ENCODE assay signal across 27 mouse cellular contexts in genomic region chr2:173267562-173267961, GRCm38 (mm10). TPM values are rescaled to one million over a fixed set of nuclear protein-coding genes. Genes with fewer than 3 reads are reported as not detected.
A peak's percentile ranks its signal among the peaks of the same experiment; 100 is the strongest.
DNase-seq lines count a peak whose midpoint lies in the region; TF ChIP-seq lines count a peak whose summit lies in the region.
"Had no signal": no experiment of that assay in that cellular context is flagged by ENCODE, and none has a peak within 500 bp of the region (broad histone marks: within the 10 kb centered on the region; RNA-seq: fewer than 3 reads in every experiment).

No protein-coding gene starts in this region.

- peak overlapping the region; percentile 88 for H3K4me2 ChIP-seq in myocyte (ENCODE audit: low read depth)
- H3K4me2 ChIP-seq: embryonic facial prominence, embryonic 12.5 days; embryonic facial prominence, embryonic 15.5 days; forebrain, embryonic 13.5 days; heart, embryonic 11.5 days; hindbrain, embryonic 13.5 days had no signal

- peaks cover 100% of the 10 kb centered on the region for H3K4me1 ChIP-seq in E14TG2a.4 (replicated peaks; ENCODE audit: low read depth, low read length)

- H3K36me3 ChIP-seq in C2C12 (ENCODE audit: control insufficient read depth, insufficient read depth), result peaks cover 45% of the 10 kb centered on the region
- peaks cover 49% of the 10 kb centered on the region for H3K36me3 ChIP-seq in E14TG2a.4 (ENCODE audit: insufficient read depth, low read length)
- H3K36me3 ChIP-seq in myocyte (ENCODE audit: control insufficient read depth, insufficient read depth), result no peaks in the 10 kb centered on the region
- H3K36me3 ChIP-seq: embryonic facial prominence, embryonic 15.5 days; G1E; hindbrain, embryonic 10.5 days; hindbrain, embryonic 13.5 days had no signal

- H3K9me3 ChIP-seq in E14TG2a.4 (ENCODE audit: low read length), result no peaks in the 10 kb centered on the region
- H3K9me3 ChIP-seq: embryonic facial prominence, embryonic 12.5 days; embryonic facial prominence, embryonic 15.5 days; forebrain, embryonic 13.5 days; hindbrain, embryonic 10.5 days; hindbrain, embryonic 13.5 days had no signal

- H3K4me3 ChIP-seq in C2C12 (ENCODE audit: insufficient read depth, poor library complexity, severe bottlenecking), result peak overlapping the region; percentile 14
- H3K4me3 ChIP-seq in E14TG2a.4 (replicated peaks; ENCODE audit: low read length), result peak overlapping the region; percentile 29; the same call in 1 of the 2 replicates
- H3K4me3 ChIP-seq in myocyte, result peak overlapping the region; percentile 1
- H3K4me3 ChIP-seq: embryonic facial prominence, embryonic 12.5 days; embryonic facial prominence, embryonic 15.5 days; erythroblast, embryonic 14.5 days; forebrain, embryonic 13.5 days; hindbrain, embryonic 10.5 days; hindbrain, embryonic 13.5 days had no signal

- H3ac ChIP-seq in C2C12 (ENCODE audit: control insufficient read depth, insufficient read length, low read depth), result peak overlapping the region; percentile 55
- H3ac ChIP-seq in myocyte (ENCODE audit: control insufficient read depth, insufficient read length), result no peak overlapping the region

- no peak for TF ChIP-seq CTCF in C2C12 (IDR thresholded peaks at IDR 0.05; ENCODE audit: control insufficient read depth, insufficient read depth, insufficient read length)
- no peak for TF ChIP-seq CTCF in E14TG2a.4 (conservative IDR thresholded peaks at IDR 0.05; ENCODE audit: low read length)

- peak; percentile 22 for TF ChIP-seq POLR2A in myocyte (IDR thresholded peaks at IDR 0.05; ENCODE audit: insufficient read length, low read depth)

- no peaks in the 10 kb centered on the region for H3K27me3 ChIP-seq in C2C12 (ENCODE audit: control insufficient read depth, insufficient read depth, insufficient read length)
- H3K27me3 ChIP-seq in E14TG2a.4 (ENCODE audit: insufficient read depth, low read length), result no peaks in the 10 kb centered on the region
- H3K27me3 ChIP-seq in myocyte (ENCODE audit: control insufficient read depth, insufficient read depth, insufficient read length), result no peaks in the 10 kb centered on the region
- H3K27me3 ChIP-seq: embryonic facial prominence, embryonic 12.5 days; embryonic facial prominence, embryonic 15.5 days; forebrain, embryonic 13.5 days; hindbrain, embryonic 13.5 days; Patski had no signal

- H3K79me3 ChIP-seq in C2C12 (ENCODE audit: low read depth), result peaks cover 81% of the 10 kb centered on the region

- intact Hi-C loops in left cerebral cortex, postnatal 36 days (cut with DNase I), result no loop called here

- DNase-seq in retina, postnatal 1 day, result peak; percentile 35
- DNase-seq in retina, embryonic 14.5 days (ENCODE audit: low spot score), result no peak
- DNase-seq in left cerebral cortex, postnatal 36 days (ENCODE audit: low spot score in 2 of 2), result no peak
- DNase-seq: adrenal gland, postnatal 10 days; adrenal gland, postnatal 36 days; cerebellum, adult 11 months; cerebellum, adult 2 months; cerebellum, adult 9-11 months; cerebellum, postnatal 25 days; gastrocnemius, postnatal 10 days; gastrocnemius, postnatal 36 days had no signal

- H3K79me2 ChIP-seq in C2C12 (ENCODE audit: control insufficient read depth, insufficient read depth) (peaks cover 96% of the 10 kb centered on the region), myocyte (ENCODE audit: control insufficient read depth, insufficient read depth) (peaks cover 89% of the 10 kb centered on the region)

TF ChIP-seq in C2C12, 6 proteins besides CTCF, POLR2A, EP300 and RAD21:
- TF ChIP-seq FOSL1 (IDR thresholded peaks at IDR 0.05; ENCODE audit: insufficient read depth, low read length, poor library complexity, severe bottlenecking) (no peak), MYOG (IDR thresholded peaks at IDR 0.05; ENCODE audit: control insufficient read depth, extremely low read depth, insufficient read length) (no peak), CEBPB (IDR thresholded peaks at IDR 0.05; ENCODE audit: low read depth) (no peak), MYOD1 (IDR thresholded peaks at IDR 0.05; ENCODE audit: control insufficient read depth, insufficient read length, low read depth) (no peak), MAX (IDR thresholded peaks at IDR 0.05) (no peak), USF1 (IDR thresholded peaks at IDR 0.05; ENCODE audit: low read depth) (peak; percentile 74)
TF ChIP-seq in C2C12: peak in this region for 1.

TF ChIP-seq in myocyte, 11 proteins besides CTCF, POLR2A, EP300 and RAD21:
- TF ChIP-seq SRF (IDR thresholded peaks at IDR 0.05; ENCODE audit: control insufficient read depth, insufficient read length, low read depth) (no peak), USF1 (IDR thresholded peaks at IDR 0.05; ENCODE audit: low read depth) (peak; percentile 59), MAX (IDR thresholded peaks at IDR 0.05; ENCODE audit: low read depth) (no peak), MYOG (IDR thresholded peaks at IDR 0.05; ENCODE audit: control insufficient read depth in 1 of 3, insufficient read depth in 1 of 3, insufficient read length in 2 of 3, low read depth in 2 of 3) (no peak), MYOD1 (IDR thresholded peaks at IDR 0.05; ENCODE audit: control insufficient read depth in 1 of 3, insufficient read length in 2 of 3, low read depth in 2 of 3) (no peak), REST (IDR thresholded peaks at IDR 0.05; ENCODE audit: insufficient read depth, insufficient read length) (no peak)
TF ChIP-seq in myocyte: peak in this region for 1.

RNA-seq across cellular contexts. Expression of gene Pmepa1, which starts 8.8 kb away (rescaled TPM):
- 180 TPM for polyA plus RNA-seq in C2C12 (2012; fragmentation: generic; extraction: Trizol)
- 260 TPM for polyA plus RNA-seq in myocyte (2012; fragmentation: generic; extraction: Trizol)
- 10 to 100 TPM; 38.2 to 50.7 TPM for total RNA-seq in left cerebral cortex, postnatal 36 days (2021)
- total RNA-seq: granulocyte monocyte progenitor cell, adult 5-6 weeks had no signal
- polyA plus RNA-seq: G1E had no signal

RNA-seq across cellular contexts. Expression of gene Zbp1, which starts 48.8 kb away (rescaled TPM):
- polyA plus RNA-seq in C2C12 (2012; fragmentation: generic; extraction: Trizol), result 0.08 TPM
- 1.1 TPM for polyA plus RNA-seq in myocyte (2012; fragmentation: generic; extraction: Trizol)
- total RNA-seq in left cerebral cortex, postnatal 36 days (2021), result not detected
- polyA plus RNA-seq: embryonic facial prominence, embryonic 12.5 days; erythroblast, embryonic 14.5 days; forebrain, embryonic 13.5 days; forebrain, embryonic 16.5 days; G1E; heart, embryonic 11.5 days; heart, embryonic 14.5 days; hindbrain, embryonic 16.5 days had no signal
